ENCODE assay signal across 18 mouse cellular contexts in the genomic region with DNA sequence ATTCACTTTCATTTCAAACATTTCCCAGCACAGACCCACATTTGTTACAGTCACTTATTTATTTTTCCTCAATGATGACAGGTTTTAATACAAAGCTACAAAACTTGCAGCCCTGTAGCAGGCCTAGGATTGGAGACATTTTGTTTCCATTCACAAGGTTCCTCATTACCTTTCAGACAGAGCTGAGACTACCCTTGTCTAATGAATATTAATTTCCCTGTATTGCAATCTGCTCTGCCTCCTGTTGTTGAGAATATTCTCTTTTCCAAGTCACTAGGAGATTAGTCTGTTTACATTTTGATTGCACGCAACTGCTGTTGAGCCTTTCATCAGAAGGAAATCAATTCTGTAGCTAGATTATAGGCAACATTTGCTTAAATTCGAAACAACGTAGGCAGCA.
"Had no signal": no experiment of that assay in that cellular context is flagged by ENCODE, and none has a peak within 500 bp of the region (broad histone marks: within the 10 kb centered on the region; RNA-seq: fewer than 3 reads in every experiment).

No protein-coding gene starts in this region.

- H3K27ac ChIP-seq: midbrain, embryonic 10.5 days; midbrain, embryonic 12.5 days; midbrain, embryonic 15.5 days; neural tube, embryonic 13.5 days; neural tube, embryonic 15.5 days; stomach, embryonic 15.5 days; stomach, postnatal 0 days had no signal

- ATAC-seq: midbrain, embryonic 15.5 days had no signal

- H3K4me3 ChIP-seq: midbrain, embryonic 10.5 days; midbrain, embryonic 12.5 days; midbrain, embryonic 15.5 days; myocyte; neural tube, embryonic 13.5 days; neural tube, embryonic 15.5 days; stomach, embryonic 15.5 days had no signal

- H3K9me3 ChIP-seq: midbrain, embryonic 10.5 days; midbrain, embryonic 12.5 days; midbrain, embryonic 15.5 days; neural tube, embryonic 13.5 days; neural tube, embryonic 15.5 days; stomach, embryonic 15.5 days had no signal

- H3K4me2 ChIP-seq: lung, embryonic 14.5 days; midbrain, embryonic 12.5 days; midbrain, embryonic 15.5 days; neural tube, embryonic 13.5 days; neural tube, embryonic 15.5 days; stomach, embryonic 15.5 days had no signal

- DNase-seq: lung, adult 18-20 months; lung, embryonic 14.5 days; lung, postnatal 10 days; lung, postnatal 4 days; right cerebral cortex, postnatal 25 days; right cerebral cortex, postnatal 4 days; spleen, adult 18-20 months; thymus, adult 2 months; thymus, postnatal 25 days; thymus, postnatal 4 days had no signal

- H3K27me3 ChIP-seq: midbrain, embryonic 12.5 days; midbrain, embryonic 15.5 days; neural tube, embryonic 13.5 days; neural tube, embryonic 15.5 days; stomach, embryonic 15.5 days had no signal

- H3K36me3 ChIP-seq: midbrain, embryonic 10.5 days; midbrain, embryonic 12.5 days; midbrain, embryonic 15.5 days; neural tube, embryonic 13.5 days; neural tube, embryonic 15.5 days; stomach, embryonic 15.5 days had no signal

- H3K9ac ChIP-seq: lung, embryonic 14.5 days; midbrain, embryonic 12.5 days; midbrain, embryonic 15.5 days; neural tube, embryonic 13.5 days; neural tube, embryonic 15.5 days; stomach, embryonic 15.5 days had no signal
